Mouse (Mus musculus) right cerebral cortex, adult 2 months (tissue): ENCODE measurements at regions not wholly inside any gene's neighbourhood (a gene's known extent, or its start where the extent isn't known, plus 50 kb on each side); places are given as distances from the start of the nearest gene placed in this dataset.
A peak's percentile ranks its signal among the peaks of the same experiment; 100 is the strongest.

ENCODE experiments used
- DNase-seq, 2 experiments: peaks; one replicate each; pipeline ENCODE4 v3.0.0; 2021 to 2022; ENCODE audit warnings: low spot score in 2 of 2

DNA sequence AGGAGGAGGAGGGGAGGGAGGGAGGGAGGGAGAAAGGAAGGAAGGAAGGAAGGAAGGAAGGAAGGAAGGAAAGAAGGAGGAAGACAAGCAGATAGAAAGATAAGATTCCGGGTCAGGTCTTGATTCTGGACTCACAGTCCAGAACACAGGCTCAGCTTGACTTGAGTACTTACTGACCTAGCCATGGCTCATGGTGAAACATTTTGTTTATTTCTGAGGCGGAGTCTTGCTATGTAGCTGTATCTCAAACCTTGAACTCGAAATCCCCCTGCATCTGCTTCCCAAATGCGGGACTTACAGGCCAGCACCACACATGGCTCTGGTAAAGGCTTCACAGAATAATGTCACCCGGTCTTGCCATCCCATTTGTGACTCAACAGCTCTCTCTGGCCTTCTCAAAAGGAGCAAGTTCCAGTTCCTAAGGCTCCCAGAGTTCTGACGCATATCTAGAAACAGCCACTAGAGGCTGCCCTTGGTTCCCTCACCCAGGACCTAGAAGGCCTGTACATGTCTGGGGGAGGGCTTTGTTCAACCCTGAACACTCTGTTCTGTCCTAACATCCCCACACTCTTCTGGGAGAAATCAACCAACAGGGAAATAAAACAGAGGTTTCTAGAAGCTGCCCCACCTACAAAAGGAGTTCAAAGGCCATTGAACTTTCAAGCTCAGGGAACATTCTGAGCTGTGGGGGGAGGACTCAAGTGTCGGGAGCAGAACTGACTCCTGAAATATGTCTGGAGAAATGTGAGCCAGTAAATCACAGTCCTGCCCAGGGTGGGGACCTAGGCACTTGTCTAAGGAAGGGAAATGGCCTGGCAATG, 56.2 kb upstream of the Akap13 start:
- DNase-seq: peak; percentile 15 to 32

DNA sequence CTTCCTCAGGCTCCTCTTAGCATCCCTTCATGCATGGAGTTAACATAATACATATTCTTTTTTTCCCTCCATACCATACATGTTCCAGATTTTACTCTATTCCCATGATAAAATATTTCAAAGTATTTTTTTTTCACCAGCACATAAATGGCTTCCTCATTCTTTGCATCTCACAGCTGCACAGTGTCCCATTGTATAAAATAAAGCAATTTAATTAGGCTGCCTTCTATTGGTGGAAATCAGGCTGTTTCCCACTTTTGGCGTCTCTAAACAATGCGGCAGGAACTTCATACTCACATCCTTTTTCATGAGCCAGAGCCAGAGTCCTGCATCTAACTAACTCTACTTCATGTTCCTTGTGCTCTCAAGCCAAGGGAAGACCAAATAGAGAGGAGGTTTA, 54.9 kb upstream of the Akap13 start:
- no peak for DNase-seq

DNA sequence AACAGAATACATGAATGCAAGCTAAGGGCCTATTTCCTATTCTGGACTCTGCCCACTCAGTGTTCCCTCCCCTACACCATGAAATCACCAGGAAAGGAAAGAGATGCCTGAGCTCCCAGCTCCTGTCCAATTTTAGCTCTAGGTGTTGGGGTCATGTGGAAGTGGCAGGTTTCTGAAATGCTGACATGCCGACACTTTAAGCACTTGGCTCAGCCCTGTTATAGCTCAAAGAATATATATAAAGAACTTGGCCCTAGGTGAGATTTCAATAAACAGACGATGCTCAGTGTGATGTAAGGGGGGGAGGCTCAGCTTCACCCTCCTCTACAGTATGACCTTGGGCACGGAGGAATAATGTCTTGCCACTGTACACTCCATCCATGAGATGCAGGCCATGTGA, 50.4 kb upstream of the Akap13 start:
- no peak for DNase-seq
